In the genomic region with DNA sequence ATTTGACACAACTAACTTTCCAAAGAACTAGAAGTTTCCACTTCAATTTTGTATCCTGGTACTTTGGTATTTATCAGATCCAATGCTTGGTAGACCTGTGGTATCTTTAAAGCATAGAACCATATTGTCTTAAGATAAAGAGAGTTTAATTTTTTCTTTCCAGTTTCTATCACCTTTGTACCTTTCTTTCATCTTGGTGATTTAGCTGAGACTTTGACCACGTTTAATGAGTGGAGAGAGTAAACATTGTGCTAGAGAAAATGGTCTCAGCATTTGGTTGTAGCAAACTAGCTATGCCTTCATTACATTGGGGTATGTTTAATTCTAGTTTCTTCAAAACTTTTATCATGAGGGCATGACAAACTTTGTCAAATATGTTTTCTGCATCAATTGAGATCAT, we compare ENCODE assay signal across 23 mouse cellular contexts.
DNase-seq lines count a peak whose midpoint lies in the region; ATAC-seq and TF ChIP-seq lines count a peak whose summit lies in the region.
"Had no signal": no experiment of that assay in that cellular context is flagged by ENCODE, and none has a peak within 500 bp of the region (broad histone marks: within the 10 kb centered on the region; RNA-seq: fewer than 3 reads in every experiment).

No protein-coding gene starts in this region.

- 20% methylated on average over 1 of the region's 1 CpGs for WGBS in liver, adult 2 months
- 33% methylated on average over 1 of the region's 1 CpGs for WGBS in liver, embryonic 11.5 days
- WGBS in intestine, postnatal 0 days: 32% methylated on average over 1 of the region's 1 CpGs

- no peaks in the 10 kb centered on the region for H3K79me2 ChIP-seq in liver, adult 2 months (ENCODE audit: control insufficient read depth, insufficient read depth, low read length)

- TF ChIP-seq CTCF in liver, adult 2 months (IDR thresholded peaks at IDR 0.05; ENCODE audit: low read depth, low read length): no peak
- TF ChIP-seq CTCF in intestine, postnatal 0 days (IDR thresholded peaks at IDR 0.05; ENCODE audit: low read depth): no peak

- no peak overlapping the region for H3K9ac ChIP-seq in liver, adult 2 months (ENCODE audit: low read depth, low read length)
- no peak overlapping the region for H3K9ac ChIP-seq in liver, embryonic 11.5 days (ENCODE audit: low read depth, low read length)
- H3K9ac ChIP-seq in intestine, postnatal 0 days (ENCODE audit: low read depth, low read length): no peak overlapping the region
- H3K9ac ChIP-seq: embryonic facial prominence, embryonic 12.5 days; forebrain, embryonic 13.5 days; forebrain, embryonic 15.5 days; forebrain, postnatal 0 days had no signal

- H3K27me3 ChIP-seq in liver, adult 2 months (ENCODE audit: control insufficient read depth, insufficient read depth, low read length): no peaks in the 10 kb centered on the region
- no peaks in the 10 kb centered on the region for H3K27me3 ChIP-seq in liver, embryonic 11.5 days (replicated peaks; ENCODE audit: control insufficient read depth, insufficient read depth, low read length)
- H3K27me3 ChIP-seq in intestine, postnatal 0 days (replicated peaks; ENCODE audit: control insufficient read depth, insufficient read depth, low read length): no peaks in the 10 kb centered on the region
- H3K27me3 ChIP-seq: CH12.LX; embryonic facial prominence, embryonic 12.5 days; forebrain, embryonic 13.5 days; forebrain, embryonic 15.5 days; Patski had no signal

- H3K4me3 ChIP-seq in liver, adult 2 months (ENCODE audit: insufficient read depth, low read depth, low read length): no peak overlapping the region
- no peak overlapping the region for H3K4me3 ChIP-seq in liver, embryonic 11.5 days (ENCODE audit: low read depth, low read length)
- no peak overlapping the region for H3K4me3 ChIP-seq in intestine, postnatal 0 days (ENCODE audit: low read depth, low read length)
- H3K4me3 ChIP-seq: embryonic facial prominence, embryonic 10.5 days; embryonic facial prominence, embryonic 12.5 days; forebrain, embryonic 13.5 days; forebrain, embryonic 15.5 days had no signal

- TF ChIP-seq POLR2A in liver, adult 2 months (IDR thresholded peaks at IDR 0.05; ENCODE audit: extremely low read depth, insufficient read depth, low read length): no peak

- DNase-seq in liver, adult 2 months (ENCODE audit: extremely low read depth, low read depth, low spot score): peak; percentile 56
- no peak for DNase-seq in liver, embryonic 11.5 days (ENCODE audit: low spot score)
- no peak for DNase-seq in lung, postnatal 10 days
- DNase-seq in adrenal gland, postnatal 14 days: no peak
- DNase-seq: adrenal gland, adult 2 months; adrenal gland, postnatal 10 days; adrenal gland, postnatal 36 days; B cell, adult 2 months; cerebellum, adult 11-12 months; cerebellum, adult 2 months; cerebellum, adult 9-10 months; cerebellum, postnatal 10 days; cerebellum, postnatal 25 days; forebrain, postnatal 0 days had no signal

- H3K4me2 ChIP-seq in liver, embryonic 11.5 days: no peak overlapping the region
- no peak overlapping the region for H3K4me2 ChIP-seq in intestine, postnatal 0 days (replicated peaks; ENCODE audit: low read depth)
- H3K4me2 ChIP-seq: embryonic facial prominence, embryonic 12.5 days; forebrain, embryonic 13.5 days; forebrain, embryonic 15.5 days had no signal

- H3K27ac ChIP-seq in liver, adult 2 months (replicated peaks; ENCODE audit: insufficient read depth, low read depth, low read length): no peak overlapping the region
- no peak overlapping the region for H3K27ac ChIP-seq in liver, embryonic 11.5 days (ENCODE audit: low read depth, low read length)
- no peak overlapping the region for H3K27ac ChIP-seq in intestine, postnatal 0 days (ENCODE audit: low read depth, low read length)
- H3K27ac ChIP-seq: embryonic facial prominence, embryonic 10.5 days; embryonic facial prominence, embryonic 12.5 days; forebrain, embryonic 13.5 days; forebrain, embryonic 15.5 days had no signal

- no peaks in the 10 kb centered on the region for H3K36me3 ChIP-seq in liver, adult 2 months (ENCODE audit: control insufficient read depth, insufficient read depth, low read length)
- no peaks in the 10 kb centered on the region for H3K36me3 ChIP-seq in liver, embryonic 11.5 days (ENCODE audit: control insufficient read depth, insufficient read depth, low read length)
- no peaks in the 10 kb centered on the region for H3K36me3 ChIP-seq in intestine, postnatal 0 days (ENCODE audit: control insufficient read depth, insufficient read depth)
- H3K36me3 ChIP-seq: embryonic facial prominence, embryonic 10.5 days; embryonic facial prominence, embryonic 12.5 days; forebrain, embryonic 15.5 days; G1E had no signal

- peaks cover 10% of the 10 kb centered on the region; the same call in 1 of the 2 replicates for H3K4me1 ChIP-seq in liver, adult 2 months (ENCODE audit: control insufficient read depth, insufficient read depth, low read length)
- H3K4me1 ChIP-seq in liver, embryonic 11.5 days (replicated peaks; ENCODE audit: control insufficient read depth, insufficient read depth, low read length): no peaks in the 10 kb centered on the region
- no peaks in the 10 kb centered on the region for H3K4me1 ChIP-seq in intestine, postnatal 0 days (replicated peaks; ENCODE audit: control insufficient read depth, insufficient read depth, low read length)
- H3K4me1 ChIP-seq: embryonic facial prominence, embryonic 12.5 days; forebrain, embryonic 13.5 days; forebrain, embryonic 15.5 days had no signal

- no peaks in the 10 kb centered on the region for H3K9me3 ChIP-seq in liver, embryonic 11.5 days (ENCODE audit: control insufficient read depth, low read length)
- no peaks in the 10 kb centered on the region for H3K9me3 ChIP-seq in intestine, postnatal 0 days (ENCODE audit: control insufficient read depth)
- H3K9me3 ChIP-seq: embryonic facial prominence, embryonic 10.5 days; embryonic facial prominence, embryonic 12.5 days; forebrain, embryonic 13.5 days; forebrain, embryonic 15.5 days had no signal

- ATAC-seq in liver, embryonic 11.5 days (replicated peaks; ENCODE audit: low FRiP score): no peak
- peak; percentile 78 for ATAC-seq in intestine, postnatal 0 days
- ATAC-seq: CD4-positive, CD25-positive, alpha-beta regulatory T cell, adult 4 months; forebrain, embryonic 13.5 days; forebrain, embryonic 15.5 days; forebrain, postnatal 0 days; Patski had no signal
